Mouse (Mus musculus) midbrain, embryonic 12.5 days (tissue): ENCODE data around the gene Sympk. TPM values are rescaled to one million over a fixed set of nuclear protein-coding genes. Genes with fewer than 3 reads are reported as not detected.

Experiments used
- ATAC-seq: fragments of 200-750 bp; cut with Nextera tagmentation; 2 replicates; pipeline ENCODE4 v1.8.0; 2017; ENCODE audit warnings: low read depth, moderate TSS enrichment, moderate library complexity; ENCODE audit not compliant: low FRiP score
- H3K27ac ChIP-seq: fragments of 300-500 bp; sonication (generic); replicated peaks from 2 replicates; pipeline ENCODE4 v1.5.1; 2016; ENCODE audit warnings: mild to moderate bottlenecking
- H3K27me3 ChIP-seq: fragments of 300-500 bp; sonication (generic); 2 replicates; pipeline ENCODE4 v1.6.1; 2016; ENCODE audit warnings: mild to moderate bottlenecking
- H3K36me3 ChIP-seq: fragments of 300-500 bp; sonication (generic); 2 replicates; pipeline ENCODE4 v1.6.1; 2016
- H3K4me1 ChIP-seq: fragments of 300-500 bp; sonication (generic); 2 replicates; pipeline ENCODE4 v1.6.1; 2016
- H3K4me2 ChIP-seq: fragments of 300-500 bp; sonication (generic); replicated peaks from 2 replicates; pipeline ENCODE4 v1.6.1; 2016; ENCODE audit warnings: mild to moderate bottlenecking, moderate library complexity
- H3K4me3 ChIP-seq: fragments of 300-500 bp; sonication (generic); 2 replicates; pipeline ENCODE4 v1.5.1; 2016; ENCODE audit warnings: mild to moderate bottlenecking
- H3K9ac ChIP-seq: fragments of 300-500 bp; sonication (generic); replicated peaks from 2 replicates; pipeline ENCODE4 v1.6.1; 2016; ENCODE audit warnings: mild to moderate bottlenecking, moderate library complexity
- H3K9me3 ChIP-seq: fragments of 300-500 bp; sonication (generic); 2 replicates; pipeline ENCODE4 v1.6.1; 2016; ENCODE audit warnings: mild to moderate bottlenecking
- WGBS: fragments of 180-500 bp; shearing (Covaris S2); methylation state at CpG from one replicate; pipeline ENCODE4 v1.1.7; 2016; 5-methylcytosine and 5-hydroxymethylcytosine counted together
- polyA plus RNA-seq: library from polyadenylated mRNA; unstranded; fragments of >200 nt; fragmentation: Nextera tagmentation; extraction: Ambion mirVana; gene quantifications from 2 replicates; pipeline ENCODE4 v1.2.1, GENCODE M21; 2016

Sympk gene
- polyA plus RNA-seq, 1 experiment from 2014 or later = 53.5 TPM

- no peak overlapping the region for H3K27ac ChIP-seq
- no peaks in the 10 kb centered on the region for H3K27me3 ChIP-seq
- peak overlapping the region; percentile 33 for H3K4me3 ChIP-seq
- H3K9me3 ChIP-seq = no peaks in the 10 kb centered on the region
- peak overlapping the region; percentile 51; the same call in 1 of the 2 replicates for H3K9ac ChIP-seq
- ATAC-seq = no peak
- H3K36me3 ChIP-seq = peaks cover 14% of the 10 kb centered on the region
- H3K4me2 ChIP-seq = peak overlapping the region; percentile 44
- WGBS = 50% methylated on average over 10 of the region's 10 CpGs
- H3K4me1 ChIP-seq = peaks cover 36% of the 10 kb centered on the region
Measured at GRCm38 (mm10) chr7:19000421-19000820, 23.8 kb upstream of the Sympk start.

GRCm38 (mm10) chr7:19001066-19001806 is 22.9 kb upstream of the Sympk start:
- WGBS = 45% methylated on average over 17 of the region's 18 CpGs
- peaks cover 18% of the 10 kb centered on the region for H3K36me3 ChIP-seq
- H3K27me3 ChIP-seq = no peaks in the 10 kb centered on the region
- peak overlapping the region; percentile 33 for H3K4me3 ChIP-seq
- H3K4me1 ChIP-seq = peaks cover 44% of the 10 kb centered on the region
- no peak overlapping the region for H3K27ac ChIP-seq
- ATAC-seq = no peak
- H3K4me2 ChIP-seq = peak overlapping the region; percentile 44
- no peaks in the 10 kb centered on the region for H3K9me3 ChIP-seq
- H3K9ac ChIP-seq = peak overlapping the region; percentile 51; the same call in 1 of the 2 replicates

GRCm38 (mm10) chr7:19001807-19002085 is 22.4 kb upstream of the Sympk start:
- H3K27ac ChIP-seq = no peak overlapping the region
- H3K27me3 ChIP-seq = no peaks in the 10 kb centered on the region
- H3K9me3 ChIP-seq = no peaks in the 10 kb centered on the region
- H3K4me1 ChIP-seq = peaks cover 48% of the 10 kb centered on the region
- no peak overlapping the region for H3K4me2 ChIP-seq
- ATAC-seq = no peak
- H3K36me3 ChIP-seq = peaks cover 16% of the 10 kb centered on the region
- WGBS = 87% methylated on average over 3 of the region's 3 CpGs
- H3K4me3 ChIP-seq = no peak overlapping the region
- no peak overlapping the region for H3K9ac ChIP-seq

DNA sequence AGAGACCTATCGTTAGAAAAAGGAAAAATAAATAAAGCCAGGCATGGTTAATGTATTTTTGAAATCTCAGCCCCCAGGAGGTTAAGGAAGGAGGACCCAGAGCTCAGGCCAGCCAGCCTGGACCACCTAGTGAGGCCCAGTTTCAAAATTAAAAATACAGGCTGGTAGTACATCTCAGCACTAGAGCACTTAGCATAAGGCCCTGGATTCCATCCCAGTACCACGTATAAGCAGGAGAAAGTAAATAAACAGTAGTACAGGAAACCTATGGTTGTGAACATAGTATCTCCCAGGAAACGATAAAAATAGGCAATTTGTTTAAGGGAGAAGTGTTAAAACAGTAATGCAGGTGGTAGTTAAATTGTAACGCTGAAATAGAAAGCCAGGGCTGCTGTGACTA is 22.1 kb upstream of the Sympk start:
- Histone ChIP-seq H3K27me3 (no peaks in the 10 kb centered on the region), H3K4me2 (peak overlapping the region; percentile 60), H3K4me1 (peaks cover 52% of the 10 kb centered on the region), H3K9ac (peak overlapping the region; percentile 73), H3K4me3 (peak overlapping the region; percentile 36), H3K9me3 (no peaks in the 10 kb centered on the region), H3K27ac (no peak overlapping the region), H3K36me3 (peaks cover 20% of the 10 kb centered on the region)
- WGBS = 47% methylated on average over 4 of the region's 4 CpGs
- no peak for ATAC-seq

DNA sequence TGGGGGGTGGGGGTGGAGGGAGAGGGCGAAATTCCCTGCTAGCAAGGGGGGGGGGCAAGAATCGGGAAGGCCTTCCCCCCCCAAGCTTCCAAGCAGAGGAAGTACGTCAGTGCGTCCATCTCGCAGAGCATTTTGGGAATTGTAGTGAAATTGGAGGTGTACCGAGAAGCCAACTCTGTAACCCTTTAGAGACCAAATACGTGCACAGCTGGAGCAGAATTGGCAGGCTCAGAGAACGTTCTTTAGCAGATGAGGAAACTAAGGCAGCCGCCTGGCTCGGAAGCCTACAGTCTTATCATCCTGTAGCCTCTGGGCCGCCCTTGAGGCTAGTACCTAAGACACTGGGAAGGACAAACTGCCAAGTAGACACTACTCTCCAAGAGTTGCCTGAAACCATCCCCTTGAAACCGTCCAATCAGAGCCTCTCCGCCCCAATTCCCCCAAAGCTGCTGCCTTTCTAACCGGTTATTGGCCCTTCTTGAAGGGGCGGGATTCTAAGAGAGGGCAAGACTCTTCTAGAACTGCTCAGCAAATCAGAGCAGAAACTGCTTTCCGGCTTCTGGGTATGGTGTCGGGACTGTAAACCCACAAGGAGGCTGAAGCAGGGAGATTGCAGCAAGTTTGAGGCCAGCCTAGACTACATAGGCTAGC is 21.2 kb upstream of the Sympk start:
- peak; percentile 48 for ATAC-seq
- peaks cover 24% of the 10 kb centered on the region for H3K36me3 ChIP-seq
- WGBS = 3% methylated on average over 17 of the region's 17 CpGs
- peak overlapping the region; percentile 60 for H3K4me2 ChIP-seq
- H3K4me3 ChIP-seq = peak overlapping the region; percentile 36
- peak overlapping the region; percentile 54 for H3K27ac ChIP-seq
- no peaks in the 10 kb centered on the region for H3K27me3 ChIP-seq
- H3K9me3 ChIP-seq = no peaks in the 10 kb centered on the region
- H3K4me1 ChIP-seq = peaks cover 56% of the 10 kb centered on the region
- peak overlapping the region; percentile 73 for H3K9ac ChIP-seq

DNA sequence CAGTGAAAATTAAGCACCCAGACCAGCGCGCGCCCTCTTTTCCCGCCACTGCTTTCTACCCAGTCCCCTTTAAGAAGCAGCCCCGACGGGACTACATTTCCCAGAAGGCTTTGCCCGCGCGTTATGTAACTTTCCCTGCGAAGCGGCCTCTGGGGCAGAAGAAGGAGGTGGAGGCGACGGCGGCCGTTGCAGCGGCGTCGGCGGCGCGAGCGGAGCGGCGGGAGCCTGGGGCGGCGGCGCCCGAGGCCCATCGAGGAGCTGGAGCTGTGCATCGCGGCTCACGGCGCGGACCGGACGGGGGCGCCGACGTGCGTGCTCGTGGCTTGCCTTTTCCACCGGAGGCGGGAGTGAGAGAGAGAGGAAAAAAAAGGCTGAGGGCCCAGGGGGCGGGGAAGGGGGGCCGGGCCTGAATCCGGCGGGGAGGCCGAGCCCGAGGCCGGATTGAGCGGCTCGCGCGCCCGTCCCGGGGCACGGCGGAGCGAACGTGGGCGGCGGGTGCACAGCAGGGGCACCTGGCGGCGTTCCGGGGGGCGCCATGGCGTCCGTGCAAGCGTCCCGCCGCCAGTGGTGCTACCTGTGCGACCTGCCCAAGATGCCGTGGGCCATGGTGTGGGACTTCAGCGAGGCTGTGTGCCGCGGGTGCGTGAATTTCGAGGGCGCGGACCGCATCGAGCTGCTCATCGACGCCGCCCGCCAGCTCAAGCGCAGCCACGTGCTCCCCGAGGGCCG is 20.1 kb upstream of the Sympk start, which contains the start of gene Irf2bp1:
Gene Irf2bp1, plus strand, starts transcription at position 143 of the 729 bp plus-strand sequence.
- Histone ChIP-seq H3K9ac (peak within 1 kb of the TSS; percentile 92), H3K27ac (peak within 1 kb of the TSS; percentile 90), H3K4me1 (peaks cover 50% of the 10 kb centered on the region), H3K36me3 (peaks cover 24% of the 10 kb centered on the region), H3K9me3 (no peaks in the 10 kb centered on the region), H3K4me2 (peak within 1 kb of the TSS; percentile 94), H3K4me3 (peak within 1 kb of the TSS; percentile 92), H3K27me3 (no peaks in the 10 kb centered on the region)
- WGBS = under 1% methylated on average over 84 of the region's 90 CpGs
- peak; percentile 67 for ATAC-seq

DNA sequence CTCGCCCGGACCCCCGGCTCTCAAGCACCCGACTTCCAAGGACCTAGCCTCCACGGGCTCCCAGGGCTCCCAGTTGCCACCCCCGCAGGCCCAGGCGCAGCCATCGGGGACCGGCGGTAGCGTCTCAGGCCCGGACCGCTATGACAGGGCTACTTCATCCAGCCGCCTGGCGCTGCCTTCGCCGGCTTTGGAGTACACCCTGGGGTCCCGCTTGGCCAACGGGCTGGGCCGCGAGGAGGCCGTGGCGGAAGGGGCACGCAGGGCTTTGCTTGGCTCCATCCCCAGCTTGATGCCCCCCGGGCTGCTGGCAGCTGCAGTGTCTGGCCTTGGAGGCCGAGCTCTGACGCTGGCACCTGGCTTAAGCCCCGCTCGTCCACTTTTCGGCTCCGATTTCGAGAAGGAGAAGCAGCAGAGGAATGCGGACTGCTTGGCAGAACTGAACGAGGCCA is 19.5 kb upstream of the Sympk start:
- Histone ChIP-seq H3K36me3 (peaks cover 24% of the 10 kb centered on the region), H3K4me3 (peak overlapping the region; percentile 92), H3K9me3 (no peaks in the 10 kb centered on the region), H3K9ac (peak overlapping the region; percentile 92), H3K27ac (peak overlapping the region; percentile 90), H3K4me2 (peak overlapping the region; percentile 94), H3K27me3 (no peaks in the 10 kb centered on the region), H3K4me1 (peaks cover 44% of the 10 kb centered on the region)
- ATAC-seq = peak; percentile 1; the same call in 1 of the 2 replicates
- 7% methylated on average over 34 of the region's 34 CpGs for WGBS

- peaks cover 44% of the 10 kb centered on the region for H3K4me1 ChIP-seq
- peak overlapping the region; percentile 94 for H3K4me2 ChIP-seq
- H3K4me3 ChIP-seq = peak overlapping the region; percentile 92
- no peak overlapping the region for H3K27ac ChIP-seq
- ATAC-seq = no peak
- H3K27me3 ChIP-seq = no peaks in the 10 kb centered on the region
- 81% methylated on average over 34 of the region's 34 CpGs for WGBS
- H3K36me3 ChIP-seq = peaks cover 24% of the 10 kb centered on the region
- no peaks in the 10 kb centered on the region for H3K9me3 ChIP-seq
- peak overlapping the region; percentile 92; the same call in 1 of the 2 replicates for H3K9ac ChIP-seq
Measured at GRCm38 (mm10) chr7:19005417-19006121, 18.6 kb upstream of the Sympk start.

DNA sequence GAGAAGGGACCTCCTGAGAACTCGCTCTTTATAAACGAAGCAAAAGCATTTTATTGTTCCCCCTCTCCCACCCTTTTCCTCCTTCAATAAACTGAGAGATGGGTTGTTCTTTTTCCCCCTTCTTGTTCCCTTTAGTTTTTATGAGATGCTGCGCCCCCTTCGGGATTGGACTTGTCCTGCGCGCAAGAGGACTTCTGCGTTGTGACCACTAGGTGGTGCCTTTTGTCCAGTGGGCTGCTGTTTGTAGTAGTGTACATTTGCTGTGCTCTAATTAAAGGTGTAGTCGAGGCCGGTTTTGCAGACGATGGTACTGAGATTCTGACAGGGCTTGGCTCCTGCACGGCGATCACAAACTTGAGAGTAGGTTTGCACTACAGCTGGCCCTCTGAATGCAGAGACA is 17.7 kb upstream of the Sympk start:
- Histone ChIP-seq H3K4me1 (peaks cover 40% of the 10 kb centered on the region), H3K4me3 (0 out of 2 replicates have a peak overlapping the region, but pooled peaks have one; percentile 92), H3K4me2 (peak overlapping the region; percentile 94), H3K9me3 (no peaks in the 10 kb centered on the region), H3K27ac (no peak overlapping the region), H3K27me3 (no peaks in the 10 kb centered on the region), H3K9ac (no peak overlapping the region), H3K36me3 (peaks cover 24% of the 10 kb centered on the region)
- WGBS = 11% methylated on average over 12 of the region's 12 CpGs
- ATAC-seq = no peak

GRCm38 (mm10) chr7:19007026-19007977 is 16.9 kb upstream of the Sympk start:
- Histone ChIP-seq H3K4me3 (no peak overlapping the region), H3K4me2 (0 out of 2 replicates have a peak overlapping the region, but pooled peaks have one; percentile 23)

More at GRCm38 (mm10) chr7:19007026-19007977, 16.9 kb upstream of the Sympk start:
- ATAC-seq = no peak
- Histone ChIP-seq H3K9me3 (no peaks in the 10 kb centered on the region), H3K4me1 (peaks cover 46% of the 10 kb centered on the region), H3K9ac (no peak overlapping the region), H3K36me3 (peaks cover 24% of the 10 kb centered on the region), H3K27ac (no peak overlapping the region), H3K27me3 (no peaks in the 10 kb centered on the region)
- WGBS = 84% methylated on average over 13 of the region's 13 CpGs
